Mouse (Mus musculus) spleen, adult 2 months (tissue): ENCODE results near the gene Dck. TPM values are rescaled to one million over a fixed set of nuclear protein-coding genes. Genes with fewer than 3 reads are reported as not detected.

Experiments
- DNase-seq, 2 experiments: peaks; one replicate each; pipeline versions ENCODE4 v3.0.0 to v3.0.0-alpha.2; 2012 to 2021; ENCODE audit warnings: low spot score in 2 of 2, low read depth in 1 of 2
- H3K27ac ChIP-seq: fragments of 200-500 bp; 2 replicates; pipeline ENCODE4 v1.5.1; 2012; ENCODE audit warnings: low read length, inconsistent platforms; ENCODE audit not compliant: insufficient read depth
- H3K27me3 ChIP-seq: fragments of 200-500 bp; 2 replicates; pipeline ENCODE4 v1.6.1; 2012; ENCODE audit warnings: mild to moderate bottlenecking, moderate library complexity, low read length, inconsistent platforms; ENCODE audit not compliant: control insufficient read depth, insufficient read depth
- H3K36me3 ChIP-seq: fragments of 200-500 bp; 2 replicates; pipeline ENCODE4 v1.6.1; 2012; ENCODE audit warnings: mild to moderate bottlenecking, low read length, inconsistent platforms; ENCODE audit not compliant: control insufficient read depth, insufficient read depth
- H3K4me1 ChIP-seq: fragments of 200-500 bp; 2 replicates; pipeline ENCODE4 v1.6.1; 2011; ENCODE audit warnings: inconsistent platforms; ENCODE audit not compliant: control insufficient read depth, insufficient read depth, insufficient read length
- H3K4me3 ChIP-seq: fragments of 200-500 bp; 2 replicates; pipeline ENCODE4 v1.5.1; 2011; ENCODE audit warnings: mild to moderate bottlenecking, inconsistent platforms; ENCODE audit not compliant: insufficient read depth, insufficient read length; ENCODE audit errors: extremely low read depth
- CTCF ChIP-seq: fragments of 200-500 bp; IDR thresholded peaks from 2 replicates; pipeline ENCODE4 v1.5.1; 2011; ENCODE audit warnings: mild to moderate bottlenecking, inconsistent platforms; ENCODE audit not compliant: insufficient read depth, insufficient read length, insufficient replicate concordance; ENCODE audit errors: extremely low read depth
- POLR2A ChIP-seq: fragments of 200-500 bp; IDR thresholded peaks from 2 replicates; pipeline ENCODE4 v1.6.1; 2011; ENCODE audit warnings: low read depth, low read length, inconsistent platforms
- WGBS: fragments of 180-500 bp; shearing (Covaris S2); methylation state at CpG from one replicate; pipeline ENCODE4 v1.1.7; 2018; 5-methylcytosine and 5-hydroxymethylcytosine counted together
- polyA plus RNA-seq: library from polyadenylated mRNA; depleted of rRNA; stranded (reverse); fragments of >200 nt; gene quantifications from 2 replicates; pipeline ENCODE4 v1.2.3, GENCODE M21; 2012

Dck gene
- polyA plus RNA-seq, 1 experiment, result 6.7 TPM

DNA sequence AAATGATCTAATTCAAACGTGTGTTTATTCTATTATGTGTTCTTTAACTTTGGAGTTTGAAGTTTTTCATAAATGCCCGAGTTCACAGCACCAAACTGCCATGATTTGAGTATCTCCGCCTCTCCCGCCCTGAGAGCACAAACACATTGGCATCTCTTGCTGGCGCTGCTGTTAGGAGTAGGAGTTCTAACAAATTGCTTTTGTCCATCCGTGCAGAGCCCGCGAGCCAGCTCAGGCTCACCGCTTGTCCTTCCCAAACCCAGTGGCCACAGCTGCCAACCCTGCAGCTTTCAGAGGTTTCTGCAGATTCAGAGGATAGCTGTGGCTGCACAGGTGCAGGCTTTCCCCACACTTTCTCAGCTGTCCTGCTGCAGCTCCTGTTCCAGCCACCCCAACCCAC lies 42.5 kb downstream of the Dck start:
- no peaks in the 10 kb centered on the region; the same call in 1 of the 2 replicates for H3K27me3 ChIP-seq
- WGBS, result 56% methylated on average over 9 of the region's 9 CpGs
- no peaks in the 10 kb centered on the region for H3K36me3 ChIP-seq
- H3K27ac ChIP-seq, result no peak overlapping the region
- DNase-seq, result no peak
- no peaks in the 10 kb centered on the region for H3K4me1 ChIP-seq
- no peak overlapping the region for H3K4me3 ChIP-seq
- TF ChIP-seq POLR2A (no peak), CTCF (no peak)

DNA sequence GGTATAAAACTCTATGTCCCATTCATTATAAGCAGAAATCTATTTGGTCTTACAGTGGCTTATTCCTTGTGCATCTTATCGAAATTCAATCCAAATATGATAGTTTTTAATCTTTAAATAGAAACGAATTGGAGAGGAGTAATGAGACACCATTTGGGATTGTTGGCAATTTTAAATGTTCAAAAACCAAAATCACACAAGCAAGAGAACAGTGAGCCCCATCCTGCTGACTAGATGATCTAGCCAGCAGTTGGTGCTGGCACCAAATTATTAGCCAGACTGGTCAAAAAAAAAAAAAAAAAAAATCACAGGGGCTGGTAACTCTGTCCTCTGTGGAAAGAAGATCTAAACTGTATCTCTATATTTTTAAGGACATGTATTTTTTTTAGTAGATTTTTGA lies 48.4 kb downstream of the Dck start:
- WGBS, result 77% methylated on average over 2 of the region's 2 CpGs
- Histone ChIP-seq H3K4me1 (no peaks in the 10 kb centered on the region), H3K36me3 (no peaks in the 10 kb centered on the region), H3K27ac (no peak overlapping the region), H3K4me3 (no peak overlapping the region), H3K27me3 (no peaks in the 10 kb centered on the region; the same call in 1 of the 2 replicates)
- DNase-seq, result no peak
- TF ChIP-seq POLR2A (no peak), CTCF (no peak)

DNA sequence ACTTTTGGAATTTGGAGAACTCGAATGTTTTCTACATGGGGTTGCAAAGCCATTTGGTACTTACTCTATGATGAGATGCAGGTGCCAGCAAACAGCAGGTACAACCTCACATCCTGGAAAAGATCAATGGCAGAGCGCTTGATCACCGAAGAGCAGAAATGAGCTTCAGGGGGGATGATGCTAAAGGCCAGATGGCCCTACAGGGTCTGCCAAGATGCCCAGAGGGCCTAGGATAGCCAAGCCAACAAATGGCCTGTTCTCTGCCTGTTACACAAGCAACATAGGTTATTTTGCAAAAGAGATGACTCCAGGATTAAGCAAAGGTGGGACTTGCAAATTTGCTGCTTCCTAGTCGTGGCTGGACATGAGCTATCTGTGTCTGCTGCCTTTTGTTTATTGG lies 49.8 kb downstream of the Dck start:
- 89% methylated on average over 4 of the region's 4 CpGs for WGBS
- no peaks in the 10 kb centered on the region for H3K36me3 ChIP-seq
- H3K27ac ChIP-seq, result no peak overlapping the region
- DNase-seq, result no peak
- H3K27me3 ChIP-seq, result no peaks in the 10 kb centered on the region
- no peak overlapping the region for H3K4me3 ChIP-seq
- TF ChIP-seq CTCF (no peak), POLR2A (no peak)
- no peaks in the 10 kb centered on the region for H3K4me1 ChIP-seq

DNA sequence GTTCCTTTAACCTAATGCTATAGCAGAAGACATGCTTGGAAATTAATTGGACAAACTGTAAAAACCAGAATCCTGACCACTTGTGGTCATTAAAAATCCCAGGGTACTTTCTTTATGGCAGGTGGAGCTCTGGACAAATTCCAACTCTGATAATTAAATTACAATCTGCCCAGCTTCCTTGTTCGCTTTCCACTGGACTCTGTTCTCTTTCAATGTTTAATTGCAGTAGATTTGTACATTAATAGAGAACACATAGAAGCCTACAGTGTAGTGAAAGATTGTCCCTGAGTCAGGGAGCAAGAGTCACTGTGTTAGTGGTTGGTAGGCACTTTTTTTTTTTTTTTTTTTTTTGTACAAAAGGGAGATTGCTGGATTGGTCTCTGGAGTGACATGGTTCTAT lies 56.7 kb downstream of the Dck start:
- WGBS, result 82% methylated on average over 1 of the region's 1 CpGs
- DNase-seq, result no peak
- H3K4me1 ChIP-seq, result no peaks in the 10 kb centered on the region

DNA sequence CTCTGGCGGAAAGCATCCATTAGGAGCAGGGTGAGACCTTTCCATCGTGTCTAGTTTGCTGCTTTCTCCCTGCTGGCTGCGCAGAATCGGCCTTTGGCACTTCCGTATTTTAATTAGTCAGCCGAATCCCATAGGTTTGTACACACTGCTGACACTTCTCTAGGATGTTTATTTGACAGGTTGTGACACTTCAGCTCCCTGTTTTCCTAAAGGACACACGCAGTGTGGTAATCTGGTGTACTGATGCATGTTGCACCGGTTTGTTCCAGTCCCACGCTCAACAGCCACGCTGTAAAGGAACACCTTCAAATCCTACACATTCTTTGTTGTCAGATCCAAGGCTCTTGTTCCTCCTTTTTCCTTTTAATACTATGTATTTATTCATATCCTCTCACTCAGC lies 60.0 kb downstream of the Dck start:
- 90% methylated on average over 10 of the region's 10 CpGs for WGBS
- DNase-seq, result no peak

More for the DNA sequence above, 56.7 kb downstream of the Dck start:
- Histone ChIP-seq H3K27ac (no peak overlapping the region), H3K36me3 (no peaks in the 10 kb centered on the region), H3K27me3 (no peaks in the 10 kb centered on the region), H3K4me3 (no peak overlapping the region)
- no peak for TF ChIP-seq CTCF

DNA sequence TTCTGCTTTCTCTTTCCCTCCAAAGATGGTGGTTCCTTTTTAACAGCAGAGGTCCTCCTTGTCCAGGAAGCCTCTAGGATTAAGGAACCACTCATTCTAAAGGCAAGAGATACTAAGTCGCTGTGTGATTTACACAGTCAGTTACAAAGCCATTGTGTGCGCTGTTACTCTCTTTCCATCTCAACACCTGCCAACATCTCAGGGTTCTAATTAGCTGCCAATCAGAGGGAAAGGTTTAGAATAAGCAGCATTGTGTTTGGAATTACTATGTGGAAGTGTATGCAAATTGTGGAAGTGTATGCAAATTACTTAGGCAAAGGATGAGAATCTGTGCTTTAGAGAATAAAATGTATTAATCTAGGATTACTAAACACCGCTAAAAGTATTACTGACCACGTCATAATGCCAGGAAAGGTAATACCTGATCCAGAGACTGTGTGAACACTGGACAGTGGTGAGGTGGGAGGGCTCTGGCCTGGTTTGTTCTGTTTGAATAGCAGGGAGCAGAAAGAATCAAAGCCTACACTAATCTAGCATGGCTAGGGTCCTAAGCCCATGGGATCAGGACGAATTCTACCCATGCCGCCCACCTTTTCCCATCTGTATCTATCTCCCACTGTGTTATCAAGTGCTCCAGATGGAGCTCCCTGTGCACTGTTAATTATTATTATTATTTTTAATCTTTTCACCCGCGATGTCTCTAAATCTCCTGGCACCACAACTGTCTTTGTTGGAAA lies 65.2 kb downstream of the Dck start:
- H3K36me3 ChIP-seq, result no peaks in the 10 kb centered on the region
- H3K4me1 ChIP-seq, result no peaks in the 10 kb centered on the region
- H3K27ac ChIP-seq, result no peak overlapping the region
- WGBS, result 87% methylated on average over 8 of the region's 8 CpGs
- no peak for TF ChIP-seq CTCF
- no peak for TF ChIP-seq POLR2A
- no peak overlapping the region for H3K4me3 ChIP-seq
- H3K27me3 ChIP-seq, result no peaks in the 10 kb centered on the region
- no peak for DNase-seq

More for the DNA sequence above, 60.0 kb downstream of the Dck start:
- H3K27me3 ChIP-seq, result no peaks in the 10 kb centered on the region
- H3K4me3 ChIP-seq, result no peak overlapping the region
- no peaks in the 10 kb centered on the region for H3K36me3 ChIP-seq
- H3K4me1 ChIP-seq, result no peaks in the 10 kb centered on the region
- no peak for TF ChIP-seq CTCF
- TF ChIP-seq POLR2A, result no peak
- no peak overlapping the region for H3K27ac ChIP-seq

DNA sequence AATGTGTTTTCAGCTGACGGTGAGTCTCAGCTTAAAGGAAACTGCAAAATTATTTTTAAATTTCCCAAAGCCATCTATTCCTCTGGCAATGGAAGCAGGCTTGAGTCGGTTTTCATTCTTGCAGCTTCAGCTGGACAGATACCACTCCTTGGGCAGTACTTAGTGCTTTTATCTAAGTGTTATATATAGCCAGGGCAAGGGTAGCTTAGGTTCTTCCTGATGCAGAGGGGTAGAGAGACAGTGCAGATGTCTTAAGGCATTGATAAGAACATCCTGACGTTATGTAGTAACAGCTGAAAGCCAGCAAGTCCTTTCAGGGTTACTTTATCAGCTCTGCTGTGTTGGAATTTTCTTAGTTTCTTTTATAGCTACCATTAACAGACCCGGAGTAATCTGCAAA lies 66.1 kb downstream of the Dck start:
- no peak overlapping the region for H3K27ac ChIP-seq
- H3K4me3 ChIP-seq, result no peak overlapping the region; the same call in 1 of the 2 replicates
- no peak for DNase-seq
- WGBS, result 85% methylated on average over 4 of the region's 4 CpGs
- TF ChIP-seq CTCF (no peak), POLR2A (no peak)
- H3K4me1 ChIP-seq, result no peaks in the 10 kb centered on the region
- no peaks in the 10 kb centered on the region for H3K27me3 ChIP-seq
- no peaks in the 10 kb centered on the region for H3K36me3 ChIP-seq
